Mouse (Mus musculus): ENCODE results near the gene Olfr263.

- TF ChIP-seq CTCF (IDR thresholded peaks at IDR 0.05; ENCODE audit: borderline replicate concordance, control insufficient read depth, extremely low read depth, insufficient read depth, low read length, poor library complexity), result no peak
- no peak for TF ChIP-seq POLR2A (IDR thresholded peaks at IDR 0.05; ENCODE audit: control insufficient read depth, extremely low read depth, insufficient read depth, low read length, poor library complexity)
Observed at GRCm38 (mm10) chr13:21142421-21142820, 13.0 kb downstream of the Olfr263 start.
